Mouse (Mus musculus): ENCODE measurements at regions not wholly inside any gene's neighbourhood (a gene's known extent, or its start where the extent isn't known, plus 50 kb on each side); places are given as distances from the start of the nearest gene placed in this dataset.

GRCm38 (mm10) chr6:135433753-135434152, 71.4 kb downstream of the Emp1 start:
- no peak for DNase-seq

- no peak for DNase-seq
Observed at GRCm38 (mm10) chr6:135436315-135436714, 74.0 kb downstream of the Emp1 start.

- DNase-seq, result no peak
Observed at GRCm38 (mm10) chr6:135438271-135438670, 75.9 kb downstream of the Emp1 start.

- no peak for DNase-seq
Observed at GRCm38 (mm10) chr6:135441126-135441871, 79.0 kb downstream of the Emp1 start.

- peak; percentile 83 to 95 for DNase-seq
Observed at GRCm38 (mm10) chr6:135444661-135445060, 82.3 kb downstream of the Emp1 start.

GRCm38 (mm10) chr6:135445070-135445469, 82.7 kb downstream of the Emp1 start:
- peak; percentile 2 to 39 for DNase-seq

- no peak for DNase-seq
Observed at GRCm38 (mm10) chr6:135447801-135448200, 85.5 kb downstream of the Emp1 start.

- no peak for DNase-seq
Observed at GRCm38 (mm10) chr6:135449228-135449627, 86.9 kb downstream of the Emp1 start.

- no peak for DNase-seq
Observed at GRCm38 (mm10) chr6:135450573-135450972, 88.2 kb downstream of the Emp1 start.

- DNase-seq, result no peak
Observed at GRCm38 (mm10) chr6:135451165-135451797, 88.9 kb downstream of the Emp1 start.

- DNase-seq, result no peak
Observed at GRCm38 (mm10) chr6:135453041-135453440, 90.7 kb downstream of the Emp1 start.

GRCm38 (mm10) chr6:135472495-135472894, 110.2 kb downstream of the Emp1 start:
- no peak for DNase-seq

GRCm38 (mm10) chr6:135473146-135473545, 110.8 kb downstream of the Emp1 start:
- DNase-seq, result no peak

GRCm38 (mm10) chr6:135488795-135489194, 126.5 kb downstream of the Emp1 start:
- no peak for DNase-seq

GRCm38 (mm10) chr6:135493983-135494382, 131.6 kb downstream of the Emp1 start:
- DNase-seq, result no peak

- DNase-seq, result peak; percentile 1 to 10
Observed at GRCm38 (mm10) chr6:135495841-135496240, 133.5 kb downstream of the Emp1 start.

GRCm38 (mm10) chr6:135498592-135498991, 136.2 kb downstream of the Emp1 start:
- DNase-seq, result no peak

GRCm38 (mm10) chr6:135500381-135500780, 138.0 kb downstream of the Emp1 start:
- DNase-seq, result no peak

GRCm38 (mm10) chr6:135501791-135502190, 139.4 kb downstream of the Emp1 start:
- DNase-seq, result no peak

GRCm38 (mm10) chr6:135502405-135502804, 140.1 kb downstream of the Emp1 start:
- no peak for DNase-seq

GRCm38 (mm10) chr6:135518710-135519437, 156.5 kb downstream of the Emp1 start:
- DNase-seq, result no peak

- no peak for DNase-seq
Observed at GRCm38 (mm10) chr6:135519438-135519803, 157.1 kb downstream of the Emp1 start.

GRCm38 (mm10) chr6:135520868-135521267, 158.5 kb downstream of the Emp1 start:
- DNase-seq, result peak; percentile 14 to 22

GRCm38 (mm10) chr6:135524886-135525285, 162.5 kb downstream of the Emp1 start:
- peak; percentile 9 to 47 for DNase-seq

Data from kidney, postnatal 36 days (tissue).